Mouse (Mus musculus): ENCODE measurements around the gene Tnks2. TPM values are rescaled to one million over a fixed set of nuclear protein-coding genes. Genes with fewer than 3 reads are reported as not detected.
A peak's percentile ranks its signal among the peaks of the same experiment; 100 is the strongest.

Gene Tnks2
- polyA plus RNA-seq, 1 experiment from 2014 or later: 25.4 TPM

GRCm38 (mm10) chr19:36878743-36879495 lies 44.9 kb downstream of the Tnks2 start:
- Histone ChIP-seq H3K36me3 (ENCODE audit: insufficient read depth, low read length) (peaks cover 52% of the 10 kb centered on the region), H3K4me1 (ENCODE audit: insufficient read depth, low read depth, low read length) (no peaks in the 10 kb centered on the region), H3K4me2 (replicated peaks; ENCODE audit: low read depth, low read length) (no peak overlapping the region), H3K9me3 (ENCODE audit: low read length) (no peaks in the 10 kb centered on the region), H3K27ac (ENCODE audit: low read length) (no peak overlapping the region), H3K27me3 (replicated peaks; ENCODE audit: insufficient read depth, low read length) (no peaks in the 10 kb centered on the region), H3K9ac (replicated peaks; ENCODE audit: low read depth) (no peak overlapping the region), H3K4me3 (ENCODE audit: low read depth, low read length) (no peak overlapping the region)
- WGBS: 76% methylated on average over 11 of the region's 11 CpGs
- TF ChIP-seq EP300 (IDR thresholded peaks at IDR 0.05): no peak
- no peak for TF ChIP-seq CTCF (IDR thresholded peaks at IDR 0.05)
- DNase-seq (ENCODE audit: low spot score) (peak; percentile 19), ATAC-seq (no peak)

GRCm38 (mm10) chr19:36883119-36883518 lies 49.1 kb downstream of the Tnks2 start:
- DNase-seq (ENCODE audit: low spot score) (no peak), ATAC-seq (no peak)
- Histone ChIP-seq H3K27ac (ENCODE audit: low read length) (no peak overlapping the region), H3K4me1 (ENCODE audit: insufficient read depth, low read depth, low read length) (no peaks in the 10 kb centered on the region), H3K27me3 (replicated peaks; ENCODE audit: insufficient read depth, low read length) (no peaks in the 10 kb centered on the region), H3K9me3 (ENCODE audit: low read length) (no peaks in the 10 kb centered on the region), H3K4me3 (ENCODE audit: low read depth, low read length) (no peak overlapping the region), H3K4me2 (replicated peaks; ENCODE audit: low read depth, low read length) (no peak overlapping the region), H3K9ac (replicated peaks; ENCODE audit: low read depth) (no peak overlapping the region), H3K36me3 (ENCODE audit: insufficient read depth, low read length) (peaks cover 44% of the 10 kb centered on the region; the same call in 1 of the 2 replicates)
- TF ChIP-seq CTCF (IDR thresholded peaks at IDR 0.05) (peak; percentile 57), EP300 (IDR thresholded peaks at IDR 0.05) (no peak)
- 81% methylated on average over 6 of the region's 6 CpGs for whole genome bisulfite sequencing

GRCm38 (mm10) chr19:36886316-36886715 lies 52.3 kb downstream of the Tnks2 start:
- DNase-seq (ENCODE audit: low spot score) (no peak), ATAC-seq (no peak)
- Histone ChIP-seq H3K27me3 (replicated peaks; ENCODE audit: insufficient read depth, low read length) (no peaks in the 10 kb centered on the region), H3K4me3 (ENCODE audit: low read depth, low read length) (no peak overlapping the region), H3K36me3 (ENCODE audit: insufficient read depth, low read length) (peaks cover 32% of the 10 kb centered on the region; the same call in 1 of the 2 replicates), H3K4me1 (ENCODE audit: insufficient read depth, low read depth, low read length) (no peaks in the 10 kb centered on the region), H3K4me2 (replicated peaks; ENCODE audit: low read depth, low read length) (no peak overlapping the region), H3K9me3 (ENCODE audit: low read length) (no peaks in the 10 kb centered on the region), H3K27ac (ENCODE audit: low read length) (no peak overlapping the region), H3K9ac (replicated peaks; ENCODE audit: low read depth) (no peak overlapping the region)
- WGBS: 86% methylated on average over 2 of the region's 2 CpGs
- TF ChIP-seq EP300 (IDR thresholded peaks at IDR 0.05) (no peak), CTCF (IDR thresholded peaks at IDR 0.05) (peak; percentile 56)

GRCm38 (mm10) chr19:36887706-36888105 lies 53.7 kb downstream of the Tnks2 start:
- H3K9me3 ChIP-seq (ENCODE audit: low read length): no peaks in the 10 kb centered on the region
- no peak overlapping the region for H3K9ac ChIP-seq (replicated peaks; ENCODE audit: low read depth)
- WGBS: 83% methylated on average over 3 of the region's 3 CpGs
- TF ChIP-seq EP300 (IDR thresholded peaks at IDR 0.05): no peak
- TF ChIP-seq CTCF (IDR thresholded peaks at IDR 0.05): no peak
- H3K4me3 ChIP-seq (ENCODE audit: low read depth, low read length): no peak overlapping the region
- H3K36me3 ChIP-seq (ENCODE audit: insufficient read depth, low read length): peaks cover 41% of the 10 kb centered on the region; the same call in 1 of the 2 replicates
- DNase-seq (ENCODE audit: low spot score): no peak
- no peaks in the 10 kb centered on the region for H3K4me1 ChIP-seq (ENCODE audit: insufficient read depth, low read depth, low read length)
- H3K27me3 ChIP-seq (replicated peaks; ENCODE audit: insufficient read depth, low read length): no peaks in the 10 kb centered on the region
- ATAC-seq: no peak
- H3K4me2 ChIP-seq (replicated peaks; ENCODE audit: low read depth, low read length): no peak overlapping the region
- H3K27ac ChIP-seq (ENCODE audit: low read length): no peak overlapping the region

GRCm38 (mm10) chr19:36891746-36892145 lies 57.7 kb downstream of the Tnks2 start:
- no peak overlapping the region for H3K27ac ChIP-seq (ENCODE audit: low read length)
- no peak for DNase-seq (ENCODE audit: low spot score)
- 96% methylated on average over 3 of the region's 3 CpGs for WGBS
- H3K4me2 ChIP-seq (replicated peaks; ENCODE audit: low read depth, low read length): no peak overlapping the region
- H3K27me3 ChIP-seq (replicated peaks; ENCODE audit: insufficient read depth, low read length): no peaks in the 10 kb centered on the region
- H3K9ac ChIP-seq (replicated peaks; ENCODE audit: low read depth): no peak overlapping the region
- no peak for ATAC-seq
- H3K36me3 ChIP-seq (ENCODE audit: insufficient read depth, low read length): peaks cover 28% of the 10 kb centered on the region; the same call in 1 of the 2 replicates
- TF ChIP-seq CTCF (IDR thresholded peaks at IDR 0.05): no peak
- H3K4me1 ChIP-seq (ENCODE audit: insufficient read depth, low read depth, low read length): no peaks in the 10 kb centered on the region
- H3K9me3 ChIP-seq (ENCODE audit: low read length): no peaks in the 10 kb centered on the region
- H3K4me3 ChIP-seq (ENCODE audit: low read depth, low read length): no peak overlapping the region

GRCm38 (mm10) chr19:36896791-36897569 lies 62.9 kb downstream of the Tnks2 start:
- ATAC-seq: no peak
- 34% methylated on average over 10 of the region's 10 CpGs for WGBS
- DNase-seq (ENCODE audit: low spot score): no peak
- Histone ChIP-seq H3K36me3 (ENCODE audit: insufficient read depth, low read length) (peaks cover 2% of the 10 kb centered on the region; the same call in 1 of the 2 replicates), H3K27me3 (replicated peaks; ENCODE audit: insufficient read depth, low read length) (no peaks in the 10 kb centered on the region), H3K27ac (ENCODE audit: low read length) (no peak overlapping the region), H3K9ac (replicated peaks; ENCODE audit: low read depth) (no peak overlapping the region), H3K4me3 (ENCODE audit: low read depth, low read length) (no peak overlapping the region), H3K4me1 (ENCODE audit: insufficient read depth, low read depth, low read length) (no peaks in the 10 kb centered on the region), H3K9me3 (ENCODE audit: low read length) (no peaks in the 10 kb centered on the region), H3K4me2 (replicated peaks; ENCODE audit: low read depth, low read length) (no peak overlapping the region)
- TF ChIP-seq CTCF (IDR thresholded peaks at IDR 0.05) (no peak), EP300 (IDR thresholded peaks at IDR 0.05) (no peak)
